Mouse (Mus musculus) G1E (cell line): ENCODE results near the gene Plcb2.

Experiments
- CTCF ChIP-seq: IDR thresholded peaks from 2 replicates; pipeline ENCODE4 v1.5.1; 2012; ENCODE audit warnings: low read depth, low read length, inconsistent platforms, mixed read lengths
- GATA1 ChIP-seq: IDR thresholded peaks from 2 replicates; pipeline ENCODE4 v1.6.1; 2012; ENCODE audit warnings: borderline replicate concordance, low read length, inconsistent platforms, mixed read lengths
- GATA2 ChIP-seq: IDR thresholded peaks from 2 replicates; pipeline ENCODE4 v1.6.1; 2012; ENCODE audit warnings: low read depth, low read length, inconsistent platforms, borderline replicate concordance
- POLR2AphosphoS5 ChIP-seq: IDR thresholded peaks from 2 replicates; pipeline ENCODE4 v1.6.1; 2012; ENCODE audit warnings: low read depth, low read length, inconsistent platforms; ENCODE audit not compliant: insufficient replicate concordance
- TAL1 ChIP-seq: conservative IDR thresholded peaks from 2 replicates; pipeline ENCODE4 v1.6.1; 2012; ENCODE audit warnings: low read depth, low read length, inconsistent platforms, mixed read lengths

GRCm38 (mm10) chr2:118728337-118728736, at the start of gene Plcb2:
- TF ChIP-seq CTCF, result no peak
- no peak for TF ChIP-seq GATA1
- no peak for TF ChIP-seq GATA2
- TF ChIP-seq TAL1, result no peak
- no peak for TF ChIP-seq POLR2AphosphoS5
